Mouse (Mus musculus) ES-Bruce4 (cell line): Measurements from ENCODE around the gene Slc16a1.

Experiments
- EP300 ChIP-seq: IDR thresholded peaks from 2 replicates; pipeline ENCODE4 v1.6.1; 2011; ENCODE audit warnings: low read depth, low read length; ENCODE audit not compliant: insufficient read depth
- POLR2A ChIP-seq: IDR thresholded peaks from one replicate; pipeline ENCODE4 v1.8.1; 2011; ENCODE audit warnings: low read length; ENCODE audit not compliant: insufficient read depth

DNA sequence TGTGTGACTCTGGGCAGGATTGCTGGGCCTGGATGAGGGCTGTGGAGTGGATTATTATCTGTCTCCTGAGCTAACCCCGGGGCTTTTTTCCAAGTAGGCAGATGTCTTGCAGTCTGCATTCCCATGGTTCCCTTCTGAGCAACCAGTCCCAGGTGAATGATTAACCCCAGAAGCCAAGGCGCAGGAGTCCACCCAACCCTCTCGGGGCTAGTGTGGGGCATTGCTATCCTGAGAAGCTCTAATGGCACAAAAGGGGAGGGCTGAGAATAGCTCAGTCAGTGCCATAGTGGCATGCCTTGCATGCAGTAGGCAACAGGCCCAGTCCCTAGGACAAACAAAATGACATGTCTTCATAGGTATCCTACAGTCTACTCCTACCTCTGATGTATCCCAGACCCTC, 22.1 kb downstream of the Slc16a1 start:
- no peak for TF ChIP-seq POLR2A
- TF ChIP-seq EP300 = no peak
